21 mouse cellular contexts compared by ENCODE assay signal in the genomic region with DNA sequence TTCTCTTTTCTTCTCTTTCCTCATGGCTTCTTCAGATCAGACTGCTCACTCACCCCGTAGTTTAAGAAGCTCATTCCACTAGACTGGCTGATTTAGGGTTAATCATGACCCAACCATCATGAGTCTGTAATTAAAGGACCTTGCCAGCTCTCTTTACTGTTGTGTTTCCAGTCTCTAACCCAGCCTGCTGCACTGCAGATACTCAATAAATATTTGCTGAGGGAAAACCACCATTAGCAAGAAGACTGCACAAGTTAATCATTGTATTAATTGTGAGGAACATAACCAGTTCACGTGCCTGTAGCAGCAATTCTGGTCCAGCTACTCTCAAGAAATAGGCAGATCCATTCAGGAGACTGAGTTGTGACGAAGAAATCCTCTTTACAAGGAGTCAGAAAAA. TPM values are rescaled to one million over a fixed set of nuclear protein-coding genes. Genes with fewer than 3 reads are reported as not detected.
DNase-seq lines count a peak whose midpoint lies in the region; ATAC-seq and TF ChIP-seq lines count a peak whose summit lies in the region.
"Had no signal": no experiment of that assay in that cellular context is flagged by ENCODE, and none has a peak within 500 bp of the region (broad histone marks: within the 10 kb centered on the region; RNA-seq: fewer than 3 reads in every experiment).

No protein-coding gene starts in this region.

- H3K27me3 ChIP-seq in intestine, embryonic 14.5 days (replicated peaks; ENCODE audit: control insufficient read depth, insufficient read depth, low read length), result no peaks in the 10 kb centered on the region
- no peaks in the 10 kb centered on the region for H3K27me3 ChIP-seq in intestine, postnatal 0 days (replicated peaks; ENCODE audit: control insufficient read depth, insufficient read depth, low read length)
- H3K27me3 ChIP-seq in kidney, embryonic 15.5 days, result no peaks in the 10 kb centered on the region
- no peaks in the 10 kb centered on the region for H3K27me3 ChIP-seq in intestine, embryonic 15.5 days (replicated peaks)
- no peaks in the 10 kb centered on the region for H3K27me3 ChIP-seq in stomach, embryonic 15.5 days (replicated peaks)
- H3K27me3 ChIP-seq: forebrain, embryonic 13.5 days; heart, embryonic 13.5 days had no signal

- 68% methylated on average over 3 of the region's 3 CpGs for WGBS in intestine, embryonic 14.5 days
- WGBS in intestine, postnatal 0 days, result 56% methylated on average over 3 of the region's 3 CpGs
- 68% methylated on average over 3 of the region's 3 CpGs for WGBS in kidney, embryonic 15.5 days
- 59% methylated on average over 3 of the region's 3 CpGs for WGBS in intestine, embryonic 15.5 days
- WGBS in stomach, embryonic 15.5 days, result 68% methylated on average over 3 of the region's 3 CpGs

- no peak for DNase-seq in intestine, embryonic 14.5 days (ENCODE audit: low spot score)
- no peak for DNase-seq in kidney, adult 18-20 months
- DNase-seq in heart, adult 18-20 months, result no peak
- DNase-seq in urinary bladder, postnatal 25 days (ENCODE audit: low spot score), result no peak
- DNase-seq: adrenal gland, adult 8-10 months; adrenal gland, postnatal 36 days; B cell, adult 2 months; cerebellum, adult 2 months; cerebellum, postnatal 10 days; forebrain, postnatal 0 days; gastrocnemius, postnatal 14 days; heart, postnatal 4 days had no signal

- no peak overlapping the region for H3K9ac ChIP-seq in intestine, embryonic 14.5 days (ENCODE audit: low read length)
- H3K9ac ChIP-seq in intestine, postnatal 0 days (ENCODE audit: low read depth, low read length), result no peak overlapping the region
- H3K9ac ChIP-seq in kidney, embryonic 15.5 days, result no peak overlapping the region
- no peak overlapping the region for H3K9ac ChIP-seq in intestine, embryonic 15.5 days
- H3K9ac ChIP-seq in stomach, embryonic 15.5 days, result no peak overlapping the region
- H3K9ac ChIP-seq: forebrain, embryonic 13.5 days; forebrain, postnatal 0 days; heart, embryonic 13.5 days had no signal

- TF ChIP-seq CTCF in intestine, postnatal 0 days (IDR thresholded peaks at IDR 0.05; ENCODE audit: low read depth), result no peak

- 0 out of 2 replicates have a peak overlapping the region, but pooled peaks have one; percentile 0 for H3K27ac ChIP-seq in intestine, embryonic 14.5 days (ENCODE audit: low read depth)
- H3K27ac ChIP-seq in intestine, postnatal 0 days (ENCODE audit: low read depth, low read length), result no peak overlapping the region
- peak overlapping the region; percentile 72 for H3K27ac ChIP-seq in kidney, embryonic 15.5 days
- 0 out of 2 replicates have a peak overlapping the region, but pooled peaks have one; percentile 7 for H3K27ac ChIP-seq in intestine, embryonic 15.5 days
- H3K27ac ChIP-seq in stomach, embryonic 15.5 days, result peak overlapping the region; percentile 78
- H3K27ac ChIP-seq: embryonic facial prominence, embryonic 10.5 days; forebrain, embryonic 13.5 days; heart, embryonic 13.5 days had no signal

- peaks cover 14% of the 10 kb centered on the region for H3K4me1 ChIP-seq in intestine, embryonic 14.5 days (replicated peaks; ENCODE audit: control insufficient read depth, insufficient read depth, low read length)
- H3K4me1 ChIP-seq in intestine, postnatal 0 days (replicated peaks; ENCODE audit: control insufficient read depth, insufficient read depth, low read length), result peaks cover 7% of the 10 kb centered on the region; the same call in 1 of the 2 replicates
- peaks cover 10% of the 10 kb centered on the region; the same call in 1 of the 2 replicates for H3K4me1 ChIP-seq in kidney, embryonic 15.5 days
- H3K4me1 ChIP-seq in intestine, embryonic 15.5 days (replicated peaks), result peaks cover 12% of the 10 kb centered on the region; the same call in 1 of the 2 replicates
- H3K4me1 ChIP-seq in stomach, embryonic 15.5 days, result 0 out of 2 replicates have a peak, but pooled peaks cover 10% of the 10 kb centered on the region
- H3K4me1 ChIP-seq: embryonic facial prominence, embryonic 10.5 days had no signal

- no peaks in the 10 kb centered on the region for H3K36me3 ChIP-seq in intestine, embryonic 14.5 days (ENCODE audit: control insufficient read depth, insufficient read depth, low read length)
- no peaks in the 10 kb centered on the region for H3K36me3 ChIP-seq in intestine, postnatal 0 days (ENCODE audit: control insufficient read depth, insufficient read depth)
- H3K36me3 ChIP-seq in kidney, embryonic 15.5 days, result peaks cover 8% of the 10 kb centered on the region
- no peaks in the 10 kb centered on the region for H3K36me3 ChIP-seq in intestine, embryonic 15.5 days
- no peaks in the 10 kb centered on the region for H3K36me3 ChIP-seq in stomach, embryonic 15.5 days
- H3K36me3 ChIP-seq: G1E had no signal

- no peak overlapping the region for H3K4me2 ChIP-seq in intestine, embryonic 14.5 days (ENCODE audit: low read length)
- no peak overlapping the region for H3K4me2 ChIP-seq in intestine, postnatal 0 days (replicated peaks; ENCODE audit: low read depth)
- H3K4me2 ChIP-seq in kidney, embryonic 15.5 days, result no peak overlapping the region
- H3K4me2 ChIP-seq in intestine, embryonic 15.5 days (replicated peaks), result no peak overlapping the region
- no peak overlapping the region for H3K4me2 ChIP-seq in stomach, embryonic 15.5 days
- H3K4me2 ChIP-seq: forebrain, embryonic 13.5 days; heart, embryonic 13.5 days had no signal

- H3K4me3 ChIP-seq in intestine, embryonic 14.5 days (ENCODE audit: low read depth, low read length), result no peak overlapping the region
- H3K4me3 ChIP-seq in intestine, postnatal 0 days (ENCODE audit: low read depth, low read length), result no peak overlapping the region
- no peak overlapping the region for H3K4me3 ChIP-seq in kidney, embryonic 15.5 days (replicated peaks)
- no peak overlapping the region for H3K4me3 ChIP-seq in intestine, embryonic 15.5 days (replicated peaks)
- no peak overlapping the region for H3K4me3 ChIP-seq in stomach, embryonic 15.5 days (replicated peaks)
- H3K4me3 ChIP-seq: embryonic facial prominence, embryonic 10.5 days; forebrain, embryonic 13.5 days; heart, embryonic 13.5 days had no signal

- no peak; the same call in 1 of the 2 replicates for ATAC-seq in intestine, embryonic 14.5 days (replicated peaks; ENCODE audit: low FRiP score, low TSS enrichment, low read depth)
- no peak for ATAC-seq in intestine, postnatal 0 days
- peak; percentile 73; the same call in 1 of the 2 replicates for ATAC-seq in kidney, embryonic 15.5 days (replicated peaks; ENCODE audit: low FRiP score)
- ATAC-seq in intestine, embryonic 15.5 days, result peak; percentile 44
- peak; percentile 71; the same call in 1 of the 2 replicates for ATAC-seq in stomach, embryonic 15.5 days (ENCODE audit: insufficient read depth, low FRiP score, low read depth)
- ATAC-seq: CD4-positive, CD25-positive, alpha-beta regulatory T cell, adult 4 months; forebrain, embryonic 13.5 days; forebrain, postnatal 0 days had no signal

- H3K9me3 ChIP-seq in intestine, embryonic 14.5 days (ENCODE audit: control insufficient read depth, low read length), result no peaks in the 10 kb centered on the region
- no peaks in the 10 kb centered on the region for H3K9me3 ChIP-seq in intestine, postnatal 0 days (ENCODE audit: control insufficient read depth)
- no peaks in the 10 kb centered on the region for H3K9me3 ChIP-seq in kidney, embryonic 15.5 days (replicated peaks)
- H3K9me3 ChIP-seq in intestine, embryonic 15.5 days, result no peaks in the 10 kb centered on the region
- H3K9me3 ChIP-seq in stomach, embryonic 15.5 days, result no peaks in the 10 kb centered on the region
- H3K9me3 ChIP-seq: embryonic facial prominence, embryonic 10.5 days; forebrain, embryonic 13.5 days; G1E; heart, embryonic 13.5 days had no signal

RNA-seq across cellular contexts. Expression of gene Dnmt3a, which starts 47.7 kb away (rescaled TPM):
- 63.4 and 69.3 TPM in 2 replicates for polyA plus RNA-seq in intestine, embryonic 14.5 days (2014; fragmentation: Nextera tagmentation; extraction: Ambion mirVana)
- polyA plus RNA-seq in intestine, postnatal 0 days (2015; fragmentation: Nextera tagmentation; extraction: Ambion mirVana), result 33.9 and 42.2 TPM in 2 replicates
- 124 and 132 TPM in 2 replicates for polyA plus RNA-seq in kidney, embryonic 15.5 days (2015; fragmentation: Nextera tagmentation; extraction: Ambion mirVana)
- polyA plus RNA-seq in intestine, embryonic 15.5 days (2015; fragmentation: Nextera tagmentation; extraction: Ambion mirVana), result 114 and 120 TPM in 2 replicates
- 126 and 133 TPM in 2 replicates for polyA plus RNA-seq in stomach, embryonic 15.5 days (2015; fragmentation: Nextera tagmentation; extraction: Ambion mirVana)
- total RNA-seq in heart, adult 18-20 months (2021), result 10 to 100 TPM; 38.8 to 42.4 TPM

Comparison
In these comparisons a context has a peak if more than half of its experiments do, and no peak if none do; other contexts are left out.
1. ATAC-seq: peak in kidney, embryonic 15.5 days (single experiment), intestine, embryonic 15.5 days (single experiment) and stomach, embryonic 15.5 days (single experiment); none in intestine, embryonic 14.5 days (single experiment) and intestine, postnatal 0 days (single experiment).